Mouse (Mus musculus) liver, embryonic 16.5 days (tissue): Measurements from ENCODE around the gene Cdc6. TPM values are rescaled to one million over a fixed set of nuclear protein-coding genes. Genes with fewer than 3 reads are reported as not detected.
"Not testable (repeated sequence)": the region's sequence is repeated elsewhere in the genome, so short reads cannot be mapped to it uniquely, and the experiment has no call there.

Experiments
- ATAC-seq: fragments of 200-750 bp; cut with Nextera tagmentation; 2 replicates; pipeline ENCODE4 v1.8.0; 2017; ENCODE audit warnings: low read depth, mild to moderate bottlenecking, moderate number of reproducible peaks, moderate library complexity
- H3K27ac ChIP-seq: fragments of 300-500 bp; sonication (generic); 2 replicates; pipeline ENCODE4 v1.5.1; 2014; ENCODE audit warnings: mild to moderate bottlenecking, low read length
- H3K27me3 ChIP-seq: fragments of 300-500 bp; sonication (generic); 2 replicates; pipeline ENCODE4 v1.6.1; 2014; ENCODE audit warnings: low read depth, low read length, mixed read lengths; ENCODE audit not compliant: control insufficient read depth, insufficient read depth
- H3K36me3 ChIP-seq: fragments of 300-500 bp; sonication (generic); 2 replicates; pipeline ENCODE4 v1.6.1; 2014; ENCODE audit warnings: mild to moderate bottlenecking; ENCODE audit not compliant: control insufficient read depth, insufficient read depth
- H3K4me1 ChIP-seq: fragments of 300-500 bp; sonication (generic); 2 replicates; pipeline ENCODE4 v1.6.1; 2014; ENCODE audit warnings: low read depth, low read length, mixed read lengths; ENCODE audit not compliant: control insufficient read depth
- H3K4me2 ChIP-seq: fragments of 300-500 bp; sonication (generic); 2 replicates; pipeline ENCODE4 v1.6.1; 2014; ENCODE audit warnings: low read depth, low read length, mixed read lengths
- H3K4me3 ChIP-seq: fragments of 300-500 bp; sonication (generic); 2 replicates; pipeline ENCODE4 v1.5.1; 2014; ENCODE audit warnings: low read depth, mild to moderate bottlenecking, low read length
- H3K9ac ChIP-seq: fragments of 300-500 bp; sonication (generic); 2 replicates; pipeline ENCODE4 v1.6.1; 2014; ENCODE audit warnings: low read depth, low read length
- H3K9me3 ChIP-seq: fragments of 300-500 bp; sonication (generic); replicated peaks from 2 replicates; pipeline ENCODE4 v1.6.1; 2016; ENCODE audit warnings: low read length; ENCODE audit not compliant: control insufficient read depth
- WGBS: fragments of 180-500 bp; shearing (Covaris S2); extraction: QIAGEN DNeasy Blood & Tissue Kit; methylation state at CpG from one replicate; pipeline ENCODE4 v1.1.7; 2014; ENCODE audit not compliant: insufficient replicate concordance; 5-methylcytosine and 5-hydroxymethylcytosine counted together
- polyA plus RNA-seq: library from polyadenylated mRNA; unstranded; fragments of >200 nt; fragmentation: Nextera tagmentation; extraction: Ambion mirVana; gene quantifications from 2 replicates; pipeline ENCODE4 v1.2.1, GENCODE M21; 2015

The Cdc6 gene
- polyA plus RNA-seq, 1 experiment from 2014 or later: 52.7 TPM

DNA sequence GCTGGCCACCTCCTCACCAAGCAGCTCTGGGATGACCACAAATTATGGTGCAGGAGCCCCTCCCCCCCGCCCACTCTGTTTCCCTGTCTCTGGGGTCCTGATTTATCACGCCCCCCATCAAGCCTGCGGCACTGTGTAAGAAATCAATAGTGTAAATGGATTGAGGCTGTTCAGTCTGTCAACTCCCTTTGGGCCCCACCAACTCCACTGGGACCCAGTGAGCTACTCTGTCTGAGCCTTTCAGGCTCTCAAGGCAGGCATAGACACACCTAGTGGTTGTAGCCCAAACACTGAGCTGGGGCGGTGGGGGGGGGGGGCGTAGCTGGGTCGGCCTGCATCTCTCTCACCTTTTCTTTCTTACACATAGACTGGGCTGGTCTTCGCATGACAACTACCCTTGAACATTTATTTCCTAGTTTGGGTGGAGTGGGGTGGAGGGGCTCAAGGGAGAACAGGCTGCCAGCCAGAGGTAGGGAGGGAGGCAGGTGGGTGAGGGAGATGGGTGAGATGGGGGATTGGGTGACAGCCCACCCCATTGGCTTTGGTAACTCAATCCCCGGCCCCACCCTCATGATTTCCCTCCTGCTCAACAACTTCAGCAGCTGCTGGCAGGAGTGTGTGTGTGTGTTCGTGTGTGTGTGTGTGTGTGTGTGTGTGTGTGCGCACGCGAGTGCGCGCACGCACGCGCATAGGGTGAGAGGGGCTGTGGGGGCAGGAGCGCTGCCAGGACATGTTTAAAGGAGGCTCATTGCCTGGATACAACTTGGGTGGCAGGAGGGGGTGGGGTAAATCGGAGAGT lies 24.9 kb downstream of the Cdc6 start:
- Histone ChIP-seq H3K27ac (no peak overlapping the region), H3K4me1 (peaks cover 14% of the 10 kb centered on the region), H3K36me3 (no peaks in the 10 kb centered on the region), H3K4me3 (no peak overlapping the region), H3K9ac (no peak overlapping the region), H3K9me3 (no peaks in the 10 kb centered on the region), H3K27me3 (peaks cover 42% of the 10 kb centered on the region), H3K4me2 (no peak overlapping the region)
- WGBS: 30% methylated on average over 19 of the region's 19 CpGs
- no peak for ATAC-seq

DNA sequence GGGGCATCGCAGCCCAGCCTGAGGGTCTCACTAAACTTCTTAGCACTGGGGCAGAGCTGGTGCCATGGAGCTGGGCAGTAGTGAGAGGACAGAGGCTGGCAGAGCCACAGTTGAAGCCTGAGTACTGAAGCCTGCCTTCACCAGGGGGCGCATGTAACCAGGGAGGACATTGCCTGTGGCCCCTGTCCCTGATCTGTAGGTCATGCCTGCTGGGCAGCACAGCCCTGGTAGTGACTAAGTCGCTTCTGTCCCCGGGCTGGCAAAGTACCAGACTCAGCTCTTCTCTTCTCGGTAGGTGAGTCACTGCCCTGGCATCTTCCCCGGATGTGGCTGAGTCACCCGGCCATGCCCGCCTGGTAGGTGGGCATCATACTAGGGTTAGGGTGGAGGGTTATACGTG lies 25.6 kb downstream of the Cdc6 start:
- no peak overlapping the region for H3K9ac ChIP-seq
- ATAC-seq: no peak
- WGBS: 39% methylated on average over 9 of the region's 9 CpGs
- no peaks in the 10 kb centered on the region for H3K9me3 ChIP-seq
- no peak overlapping the region for H3K4me2 ChIP-seq
- no peak overlapping the region for H3K4me3 ChIP-seq
- no peak overlapping the region for H3K27ac ChIP-seq
- H3K36me3 ChIP-seq: no peaks in the 10 kb centered on the region
- peaks cover 19% of the 10 kb centered on the region for H3K4me1 ChIP-seq
- peaks cover 44% of the 10 kb centered on the region for H3K27me3 ChIP-seq

GRCm38 (mm10) chr11:98933847-98934246 lies 26.2 kb downstream of the Cdc6 start:
- not testable (repeated sequence) for H3K36me3 ChIP-seq, H3K9me3 ChIP-seq, ATAC-seq, H3K4me3 ChIP-seq, H3K27ac ChIP-seq, H3K9ac ChIP-seq, H3K4me2 ChIP-seq
- H3K27me3 ChIP-seq: peaks cover 47% of the 10 kb centered on the region
- 76% methylated on average over 2 of the region's 2 CpGs for WGBS
- H3K4me1 ChIP-seq: peaks cover 25% of the 10 kb centered on the region

DNA sequence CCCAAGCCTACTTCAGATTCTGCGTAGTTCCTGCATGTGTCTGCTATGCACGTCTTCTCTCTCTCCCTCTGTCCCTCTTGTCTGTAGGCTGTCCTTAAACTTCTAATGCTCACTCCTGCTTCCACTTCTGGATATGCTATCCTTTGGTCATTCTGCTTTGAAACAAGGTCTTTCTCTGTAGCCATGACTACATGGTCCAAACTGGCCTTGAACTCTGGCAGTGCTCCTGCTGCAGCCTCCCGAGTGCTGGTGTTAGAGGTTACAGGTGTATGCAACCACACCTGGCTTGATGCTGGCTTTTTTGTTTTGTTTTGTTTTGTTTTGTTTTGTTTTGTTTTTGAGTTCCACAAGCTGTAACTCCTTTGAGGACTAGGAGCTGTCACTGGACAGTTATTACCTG lies 26.8 kb downstream of the Cdc6 start:
- H3K27me3 ChIP-seq: peaks cover 52% of the 10 kb centered on the region
- 60% methylated on average over 3 of the region's 3 CpGs for WGBS

DNA sequence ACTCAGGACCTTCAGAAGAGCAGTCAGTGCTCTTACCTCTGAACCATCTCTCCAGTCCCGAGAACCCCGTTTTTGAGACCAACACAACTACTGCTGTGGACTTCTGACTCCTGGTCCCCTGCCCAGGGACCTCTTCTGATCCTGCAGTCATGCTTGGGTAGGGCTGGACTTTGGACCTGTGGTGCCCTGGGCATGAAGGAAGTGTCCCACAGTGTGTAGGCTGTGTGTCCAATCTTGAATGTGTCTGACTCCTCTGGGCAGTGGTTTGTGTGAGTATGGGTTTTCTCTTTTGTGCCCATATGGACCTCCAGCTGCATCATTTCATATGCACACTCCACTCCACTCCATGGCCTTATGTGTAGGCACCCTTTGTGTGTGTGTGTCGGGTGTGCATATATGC lies 27.5 kb downstream of the Cdc6 start:
- Histone ChIP-seq H3K9ac (no peak overlapping the region), H3K4me1 (peaks cover 32% of the 10 kb centered on the region), H3K9me3 (no peaks in the 10 kb centered on the region), H3K4me3 (no peak overlapping the region), H3K36me3 (no peaks in the 10 kb centered on the region), H3K27ac (no peak overlapping the region), H3K4me2 (no peak overlapping the region), H3K27me3 (peaks cover 54% of the 10 kb centered on the region)
- ATAC-seq: no peak
- 74% methylated on average over 3 of the region's 3 CpGs for WGBS

More for the DNA sequence above, 26.8 kb downstream of the Cdc6 start:
- Histone ChIP-seq H3K4me1 (peaks cover 29% of the 10 kb centered on the region), H3K4me2 (no peak overlapping the region), H3K9ac (no peak overlapping the region), H3K9me3 (no peaks in the 10 kb centered on the region), H3K4me3 (no peak overlapping the region), H3K27ac (no peak overlapping the region), H3K36me3 (no peaks in the 10 kb centered on the region)
- ATAC-seq: no peak

DNA sequence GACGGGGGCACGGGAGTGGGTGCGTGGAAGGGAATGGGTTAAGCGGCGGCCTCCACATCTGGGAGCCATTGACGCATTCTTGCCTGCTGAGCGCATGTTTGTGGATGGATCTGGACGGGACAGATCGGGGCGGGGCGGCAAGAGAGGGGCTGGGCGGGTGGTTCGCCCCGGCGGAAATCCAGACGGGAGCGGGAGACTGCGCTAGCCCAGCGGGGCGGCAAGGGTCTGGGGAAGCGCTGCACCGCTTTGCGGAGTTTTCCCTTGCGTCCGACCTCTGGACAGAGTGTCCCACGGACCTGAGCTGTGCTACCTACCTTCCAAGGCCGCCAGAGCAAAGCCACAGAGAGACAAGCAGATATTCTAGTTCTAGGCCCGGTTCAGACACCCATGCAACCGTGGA lies 28.6 kb downstream of the Cdc6 start:
- H3K4me3 ChIP-seq: peak overlapping the region; percentile 62
- WGBS: 3% methylated on average over 29 of the region's 29 CpGs
- peaks cover 54% of the 10 kb centered on the region for H3K27me3 ChIP-seq
- H3K27ac ChIP-seq: peak overlapping the region; percentile 28; the same call in 1 of the 2 replicates
- H3K9me3 ChIP-seq: no peaks in the 10 kb centered on the region
- H3K9ac ChIP-seq: peak overlapping the region; percentile 25; the same call in 1 of the 2 replicates
- H3K36me3 ChIP-seq: no peaks in the 10 kb centered on the region
- peaks cover 42% of the 10 kb centered on the region for H3K4me1 ChIP-seq
- no peak for ATAC-seq
- peak overlapping the region; percentile 85 for H3K4me2 ChIP-seq

DNA sequence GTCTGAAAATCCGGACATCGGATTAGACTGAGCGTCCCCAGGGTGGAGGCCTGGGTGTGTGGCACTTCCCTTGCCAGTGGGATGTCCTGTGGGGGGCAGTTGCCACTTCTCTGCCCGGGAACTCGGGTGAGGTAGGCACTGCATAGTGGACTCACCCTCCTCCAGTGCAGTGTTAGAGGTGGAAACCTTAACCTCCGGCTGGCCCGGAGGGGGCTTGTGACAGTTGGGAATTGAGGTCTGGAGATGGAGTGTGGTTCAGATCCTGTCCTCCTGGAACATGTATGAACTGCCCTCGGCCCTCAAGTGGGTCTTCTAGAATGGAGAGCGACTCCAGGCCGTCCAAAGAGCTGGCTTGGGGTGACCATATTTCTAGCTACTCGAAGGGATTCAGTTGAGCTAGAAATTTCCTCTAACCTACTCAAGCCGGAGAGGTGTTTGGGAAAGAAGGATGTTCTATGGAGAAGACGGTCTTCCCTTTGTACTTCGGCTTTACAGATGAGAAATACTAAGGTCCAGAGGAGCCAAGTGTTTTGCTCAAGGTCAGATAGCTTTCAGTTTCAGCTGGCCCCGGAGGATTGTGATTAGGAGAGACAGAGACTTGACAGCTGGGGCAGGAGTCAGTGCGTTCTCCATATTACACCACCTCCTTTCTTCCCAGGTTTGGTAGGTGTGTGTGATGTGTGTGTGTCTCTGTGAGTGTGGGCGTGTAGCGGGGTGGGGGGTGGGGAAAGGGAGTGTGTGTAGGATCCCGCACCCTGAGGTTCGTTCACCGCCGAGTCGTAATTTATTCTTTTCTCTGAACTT lies 29.2 kb downstream of the Cdc6 start:
- peak overlapping the region; percentile 62 for H3K4me3 ChIP-seq
- H3K4me1 ChIP-seq: peaks cover 48% of the 10 kb centered on the region
- H3K4me2 ChIP-seq: peak overlapping the region; percentile 85
- H3K9me3 ChIP-seq: no peaks in the 10 kb centered on the region
- 2% methylated on average over 23 of the region's 23 CpGs for WGBS
- peak overlapping the region; percentile 28; the same call in 1 of the 2 replicates for H3K27ac ChIP-seq
- peak overlapping the region; percentile 25 for H3K9ac ChIP-seq
- ATAC-seq: peak; percentile 15; the same call in 1 of the 2 replicates
- peaks cover 52% of the 10 kb centered on the region for H3K27me3 ChIP-seq
- H3K36me3 ChIP-seq: no peaks in the 10 kb centered on the region

DNA sequence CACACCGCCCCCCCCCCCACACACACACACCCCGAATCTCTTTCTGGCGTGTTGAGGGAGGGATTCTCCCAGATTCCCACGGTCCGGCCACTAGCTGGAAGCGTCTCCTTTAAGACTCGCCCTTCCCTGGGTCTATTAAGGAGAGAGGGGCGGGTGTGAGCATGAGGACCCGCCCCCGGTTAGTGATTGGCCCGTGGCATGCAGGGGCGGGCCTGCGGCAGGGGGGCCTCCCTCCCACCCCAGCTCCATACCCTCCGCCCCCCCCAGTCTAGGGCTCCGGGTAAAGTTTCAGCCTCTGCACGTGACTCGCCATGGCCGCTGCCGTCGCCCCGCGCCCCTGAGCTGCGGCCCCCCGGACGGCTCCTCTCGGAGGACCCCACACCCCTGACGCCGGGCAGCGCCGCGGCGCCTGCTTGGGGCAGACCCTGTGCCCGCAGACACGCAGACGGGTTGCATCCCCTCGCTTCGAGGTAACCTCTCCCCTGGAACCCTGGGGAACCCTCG lies 29.9 kb downstream of the Cdc6 start:
- peak overlapping the region; percentile 85 for H3K4me2 ChIP-seq
- peaks cover 52% of the 10 kb centered on the region for H3K27me3 ChIP-seq
- H3K4me1 ChIP-seq: peaks cover 55% of the 10 kb centered on the region
- peak overlapping the region; percentile 55 for H3K9ac ChIP-seq
- WGBS: under 1% methylated on average over 33 of the region's 38 CpGs
- H3K36me3 ChIP-seq: no peaks in the 10 kb centered on the region
- no peaks in the 10 kb centered on the region for H3K9me3 ChIP-seq
- H3K27ac ChIP-seq: peak overlapping the region; percentile 61
- H3K4me3 ChIP-seq: peak overlapping the region; percentile 62
- ATAC-seq: peak; percentile 88
